Mouse (Mus musculus) midbrain, embryonic 16.5 days (tissue): ENCODE measurements around the gene Crlf3. TPM values are rescaled to one million over a fixed set of nuclear protein-coding genes. Genes with fewer than 3 reads are reported as not detected.

ENCODE experiments used
- ATAC-seq: fragments of 200-750 bp; cut with Nextera tagmentation; 2 replicates; pipeline ENCODE4 v1.8.0; 2017; ENCODE audit warnings: moderate TSS enrichment
- H3K27ac ChIP-seq: fragments of 300-500 bp; sonication (generic); 2 replicates; pipeline ENCODE4 v1.5.1; 2014; ENCODE audit warnings: mild to moderate bottlenecking, low read length, mixed read lengths
- H3K27me3 ChIP-seq: fragments of 300-500 bp; sonication (generic); 2 replicates; pipeline ENCODE4 v1.6.1; 2014; ENCODE audit warnings: low read depth, low read length, mixed read lengths; ENCODE audit not compliant: control insufficient read depth, insufficient read depth
- H3K36me3 ChIP-seq: fragments of 300-500 bp; sonication (generic); 2 replicates; pipeline ENCODE4 v1.6.1; 2014; ENCODE audit warnings: mild to moderate bottlenecking, low read length, moderate library complexity, mixed read lengths; ENCODE audit not compliant: control insufficient read depth, insufficient read depth
- H3K4me1 ChIP-seq: fragments of 300-500 bp; sonication (generic); 2 replicates; pipeline ENCODE4 v1.6.1; 2014; ENCODE audit warnings: mild to moderate bottlenecking, low read length, mixed read lengths; ENCODE audit not compliant: control insufficient read depth, insufficient read depth
- H3K4me2 ChIP-seq: fragments of 300-500 bp; sonication (generic); 2 replicates; pipeline ENCODE4 v1.6.1; 2014; ENCODE audit warnings: mild to moderate bottlenecking, low read length, mixed read lengths
- H3K4me3 ChIP-seq: fragments of 300-500 bp; sonication (generic); 2 replicates; pipeline ENCODE4 v1.5.1; 2014; ENCODE audit warnings: low read depth, mild to moderate bottlenecking, low read length, moderate library complexity, mixed read lengths
- H3K9ac ChIP-seq: fragments of 300-500 bp; sonication (generic); 2 replicates; pipeline ENCODE4 v1.6.1; 2014; ENCODE audit warnings: low read depth, low read length, mixed read lengths
- H3K9me3 ChIP-seq: fragments of 300-500 bp; sonication (generic); replicated peaks from 2 replicates; pipeline ENCODE4 v1.6.1; 2014; ENCODE audit warnings: mild to moderate bottlenecking, low read length, mixed read lengths; ENCODE audit not compliant: control insufficient read depth, poor library complexity, severe bottlenecking
- WGBS: fragments of 180-500 bp; shearing (Covaris S2); extraction: QIAGEN DNeasy Blood & Tissue Kit; methylation state at CpG from one replicate; pipeline ENCODE4 v1.1.7; 2014; 5-methylcytosine and 5-hydroxymethylcytosine counted together
- polyA plus RNA-seq: library from polyadenylated mRNA; unstranded; fragments of >200 nt; fragmentation: Nextera tagmentation; extraction: Ambion mirVana; gene quantifications from 2 replicates; pipeline ENCODE4 v1.2.1, GENCODE M21; 2015

Gene Crlf3
- polyA plus RNA-seq, 1 experiment from 2014 or later: 10.4 TPM

GRCm38 (mm10) chr11:80086844-80087243, 6.1 kb upstream of the Crlf3 start:
- no peak for ATAC-seq
- under 1% methylated on average over 4 of the region's 5 CpGs for WGBS
- Histone ChIP-seq H3K4me2 (no peak overlapping the region), H3K4me3 (no peak overlapping the region), H3K9ac (no peak overlapping the region), H3K4me1 (peaks cover 8% of the 10 kb centered on the region), H3K27me3 (no peaks in the 10 kb centered on the region), H3K9me3 (no peaks in the 10 kb centered on the region), H3K27ac (no peak overlapping the region), H3K36me3 (no peaks in the 10 kb centered on the region)

- H3K4me2 ChIP-seq: no peak overlapping the region
- H3K4me1 ChIP-seq: peaks cover 14% of the 10 kb centered on the region
- no peak overlapping the region for H3K9ac ChIP-seq
- ATAC-seq: no peak
- H3K4me3 ChIP-seq: no peak overlapping the region
- 79% methylated on average over 6 of the region's 6 CpGs for WGBS
- H3K36me3 ChIP-seq: no peaks in the 10 kb centered on the region
- H3K9me3 ChIP-seq: no peaks in the 10 kb centered on the region
- no peak overlapping the region for H3K27ac ChIP-seq
- H3K27me3 ChIP-seq: no peaks in the 10 kb centered on the region
These were observed 4.7 kb upstream of the Crlf3 start for GRCm38 (mm10) chr11:80085356-80086055.

- Histone ChIP-seq H3K9ac (peak overlapping the region; percentile 77; the same call in 1 of the 2 replicates), H3K4me3 (no peak overlapping the region), H3K27ac (no peak overlapping the region), H3K36me3 (no peaks in the 10 kb centered on the region), H3K4me2 (no peak overlapping the region), H3K27me3 (no peaks in the 10 kb centered on the region), H3K9me3 (no peaks in the 10 kb centered on the region), H3K4me1 (peaks cover 8% of the 10 kb centered on the region; the same call in 1 of the 2 replicates)
- no peak for ATAC-seq
- 82% methylated on average over 7 of the region's 7 CpGs for WGBS
These were observed 1.1 kb upstream of the Crlf3 start for GRCm38 (mm10) chr11:80081786-80082319.

GRCm38 (mm10) chr11:80080381-80080825, 388 bp downstream of the Crlf3 start:
- Histone ChIP-seq H3K27ac (peak overlapping the region; percentile 74), H3K27me3 (no peaks in the 10 kb centered on the region), H3K9ac (peak overlapping the region; percentile 77), H3K4me3 (peak overlapping the region; percentile 76), H3K4me1 (peaks cover 8% of the 10 kb centered on the region; the same call in 1 of the 2 replicates), H3K36me3 (no peaks in the 10 kb centered on the region), H3K4me2 (peak overlapping the region; percentile 76), H3K9me3 (no peaks in the 10 kb centered on the region)
- under 1% methylated on average over 32 of the region's 32 CpGs for WGBS
- peak; percentile 44; the same call in 1 of the 2 replicates for ATAC-seq

GRCm38 (mm10) chr11:80079751-80080150, 1.0 kb downstream of the Crlf3 start:
- Histone ChIP-seq H3K27ac (no peak overlapping the region), H3K4me1 (peaks cover 8% of the 10 kb centered on the region; the same call in 1 of the 2 replicates), H3K36me3 (no peaks in the 10 kb centered on the region), H3K9me3 (no peaks in the 10 kb centered on the region), H3K9ac (no peak overlapping the region; the same call in 1 of the 2 replicates), H3K27me3 (no peaks in the 10 kb centered on the region), H3K4me2 (peak overlapping the region; percentile 76), H3K4me3 (peak overlapping the region; percentile 76)
- WGBS: 57% methylated on average over 6 of the region's 6 CpGs
- no peak for ATAC-seq

GRCm38 (mm10) chr11:80078831-80079230, 2.0 kb downstream of the Crlf3 start:
- ATAC-seq: no peak
- Histone ChIP-seq H3K4me3 (no peak overlapping the region), H3K4me2 (no peak overlapping the region), H3K27ac (no peak overlapping the region), H3K36me3 (no peaks in the 10 kb centered on the region), H3K27me3 (no peaks in the 10 kb centered on the region), H3K4me1 (peaks cover 8% of the 10 kb centered on the region; the same call in 1 of the 2 replicates), H3K9me3 (no peaks in the 10 kb centered on the region), H3K9ac (no peak overlapping the region)
- 56% methylated on average over 1 of the region's 1 CpGs for WGBS

- H3K9me3 ChIP-seq: no peaks in the 10 kb centered on the region
- 71% methylated on average over 13 of the region's 14 CpGs for WGBS
These were observed 2.8 kb downstream of the Crlf3 start for GRCm38 (mm10) chr11:80077784-80078545.

GRCm38 (mm10) chr11:80075608-80076277, 5.0 kb downstream of the Crlf3 start:
- Histone ChIP-seq H3K9me3 (no peaks in the 10 kb centered on the region), H3K4me1 (peaks cover 3% of the 10 kb centered on the region; the same call in 1 of the 2 replicates), H3K9ac (no peak overlapping the region), H3K4me3 (no peak overlapping the region), H3K27ac (no peak overlapping the region), H3K4me2 (no peak overlapping the region), H3K27me3 (no peaks in the 10 kb centered on the region), H3K36me3 (no peaks in the 10 kb centered on the region)
- 94% methylated on average over 5 of the region's 5 CpGs for WGBS
- ATAC-seq: no peak

More at GRCm38 (mm10) chr11:80077784-80078545, 2.8 kb downstream of the Crlf3 start:
- peaks cover 8% of the 10 kb centered on the region; the same call in 1 of the 2 replicates for H3K4me1 ChIP-seq
- no peak overlapping the region for H3K4me3 ChIP-seq
- H3K9ac ChIP-seq: no peak overlapping the region
- H3K36me3 ChIP-seq: no peaks in the 10 kb centered on the region
- H3K27me3 ChIP-seq: no peaks in the 10 kb centered on the region
- H3K27ac ChIP-seq: no peak overlapping the region
- H3K4me2 ChIP-seq: no peak overlapping the region
- ATAC-seq: no peak
